Mouse (Mus musculus) E14TG2a.4 (cell line): ENCODE results near the gene Focad.

Source experiments
- CTCF ChIP-seq: conservative IDR thresholded peaks from 2 replicates; pipeline ENCODE4 v1.5.1; 2014; ENCODE audit warnings: low read length
- NANOG ChIP-seq: IDR thresholded peaks from 2 replicates; pipeline ENCODE4 v1.6.1; 2014; ENCODE audit warnings: borderline replicate concordance, low read length, mixed read lengths

- TF ChIP-seq CTCF, result no peak
- no peak for TF ChIP-seq NANOG
Measured at GRCm38 (mm10) chr4:88236926-88237756, 142.7 kb downstream of the Focad start.
